Mouse (Mus musculus) lung, postnatal 0 days (tissue): ENCODE results near the gene Mboat7. TPM values are rescaled to one million over a fixed set of nuclear protein-coding genes. Genes with fewer than 3 reads are reported as not detected.

Experiments used
- ATAC-seq: fragments of 200-750 bp; cut with Nextera tagmentation; 2 replicates; pipeline ENCODE4 v1.8.0; 2017; ENCODE audit warnings: moderate library complexity
- DNase-seq: peaks from one replicate; pipeline ENCODE4 v3.0.0-alpha.2; 2016; ENCODE audit warnings: low spot score
- H3K27ac ChIP-seq: fragments of 300-500 bp; sonication (generic); 2 replicates; pipeline ENCODE4 v1.5.1; 2014; ENCODE audit warnings: antibody characterized with exemption, mild to moderate bottlenecking, low read length, mixed read lengths
- H3K27me3 ChIP-seq: fragments of 300-500 bp; sonication (generic); replicated peaks from 2 replicates; pipeline ENCODE4 v1.6.1; 2014; ENCODE audit warnings: low read length, mixed read lengths; ENCODE audit not compliant: insufficient read depth
- H3K36me3 ChIP-seq: fragments of 300-500 bp; sonication (generic); 2 replicates; pipeline ENCODE4 v1.6.1; 2014; ENCODE audit warnings: low read length, mixed read lengths; ENCODE audit not compliant: insufficient read depth
- H3K4me1 ChIP-seq: fragments of 300-500 bp; sonication (generic); 2 replicates; pipeline ENCODE4 v1.6.1; 2014; ENCODE audit warnings: antibody characterized with exemption, low read depth, low read length, mixed read lengths; ENCODE audit not compliant: insufficient read depth
- H3K4me2 ChIP-seq: fragments of 300-500 bp; sonication (generic); replicated peaks from 2 replicates; pipeline ENCODE4 v1.6.1; 2014; ENCODE audit warnings: low read depth, mild to moderate bottlenecking, low read length, moderate library complexity, mixed read lengths
- H3K4me3 ChIP-seq: fragments of 300-500 bp; sonication (generic); 2 replicates; pipeline ENCODE4 v1.5.1; 2014; ENCODE audit warnings: low read depth, low read length
- H3K9ac ChIP-seq: fragments of 300-500 bp; sonication (generic); replicated peaks from 2 replicates; pipeline ENCODE4 v1.6.1; 2014; ENCODE audit warnings: low read depth, mild to moderate bottlenecking
- H3K9me3 ChIP-seq: fragments of 300-500 bp; sonication (generic); 2 replicates; pipeline ENCODE4 v1.6.1; 2016; ENCODE audit warnings: low read length, mixed read lengths
- CTCF ChIP-seq: IDR thresholded peaks from 2 replicates; pipeline ENCODE4 v1.5.1; 2016; ENCODE audit warnings: antibody characterized with exemption, mild to moderate bottlenecking
- EP300 ChIP-seq: IDR thresholded peaks from 2 replicates; pipeline ENCODE4 v1.6.1; 2016; ENCODE audit warnings: antibody characterized with exemption, mild to moderate bottlenecking, control low read depth
- WGBS: fragments of 180-500 bp; shearing (Covaris S2); extraction: QIAGEN DNeasy Blood & Tissue Kit; methylation state at CpG from one replicate; pipeline ENCODE4 v1.1.7; 2014; 5-methylcytosine and 5-hydroxymethylcytosine counted together
- microRNA-seq: library from miRNA; unstranded; fragments of <30 nt; microRNA quantifications from one replicate; pipeline ENCODE4, GENCODE M21; 2016
- polyA plus RNA-seq: library from polyadenylated mRNA; unstranded; fragments of >200 nt; fragmentation: Nextera tagmentation; extraction: Ambion mirVana; gene quantifications from 2 replicates; pipeline ENCODE4 v1.2.1, GENCODE M21; 2015

The Mboat7 gene
- polyA plus RNA-seq, 1 experiment from 2014 or later = 39.1 TPM

- Histone ChIP-seq H3K4me1 (peaks cover 11% of the 10 kb centered on the region; the same call in 1 of the 2 replicates), H3K9me3 (no peaks in the 10 kb centered on the region), H3K9ac (peak overlapping the region; percentile 69), H3K27me3 (no peaks in the 10 kb centered on the region), H3K4me3 (peak overlapping the region; percentile 65), H3K27ac (peak overlapping the region; percentile 94), H3K36me3 (no peaks in the 10 kb centered on the region), H3K4me2 (peak overlapping the region; percentile 76)
- ATAC-seq = no peak
- DNase-seq = no peak
- 27% methylated on average over 4 of the region's 4 CpGs for WGBS
- TF ChIP-seq EP300 (no peak), CTCF (no peak)
Observed at GRCm38 (mm10) chr7:3629030-3629429, 64.3 kb downstream of the Mboat7 start.

Small RNA genes within 50 kb of the gene (microRNA-seq; reads per million reads assigned to microRNA genes)
- gene Mir3572 = 1.5 reads per million

Other genes with a start within 250 kb of the Mboat7 start
- gene Tarm1, start 190.9 kb downstream of the Mboat7 start, polyA plus RNA-seq = 0.10 and 0.36 TPM in 2 replicates
- 0.11 and 0.14 TPM in 2 replicates for gene Oscar, start 77.4 kb downstream of the Mboat7 start, polyA plus RNA-seq
- 443 and 505 TPM in 2 replicates for gene Ndufa3, start 76.2 kb downstream of the Mboat7 start, polyA plus RNA-seq
- 16.3 and 16.7 TPM in 2 replicates for gene Tfpt, start 63.6 kb downstream of the Mboat7 start, polyA plus RNA-seq
- 36.6 and 39.0 TPM in 2 replicates for gene Prpf31, start 63.5 kb downstream of the Mboat7 start, polyA plus RNA-seq
- 23.9 and 24.4 TPM in 2 replicates for gene Cnot3, start 48.3 kb downstream of the Mboat7 start, polyA plus RNA-seq
- gene Leng1, start 27.7 kb downstream of the Mboat7 start, polyA plus RNA-seq = 16.0 and 16.4 TPM in 2 replicates
- 60.3 and 69.0 TPM in 2 replicates for gene Tmc4, start 16.0 kb downstream of the Mboat7 start, polyA plus RNA-seq
- 155 and 158 TPM in 2 replicates for gene Tsen34, start 660 bp downstream of the Mboat7 start, polyA plus RNA-seq
- gene Rps9, start 10.5 kb upstream of the Mboat7 start, polyA plus RNA-seq = 1,058 and 1,064 TPM in 2 replicates
- 4.7 and 5.3 TPM in 2 replicates for gene Pirb, start 26.9 kb upstream of the Mboat7 start, polyA plus RNA-seq
- gene Gm15448, start 132.2 kb upstream of the Mboat7 start, polyA plus RNA-seq = 0.25 and 0.41 TPM in 2 replicates
- gene Pira2, start 151.5 kb upstream of the Mboat7 start, polyA plus RNA-seq = 2.2 and 2.4 TPM in 2 replicates
- 1.3 and 1.6 TPM in 2 replicates for gene Gm14548, start 204.6 kb upstream of the Mboat7 start, polyA plus RNA-seq
- 1.2 and 1.6 TPM in 2 replicates for gene Lilra6, start 222.0 kb upstream of the Mboat7 start, polyA plus RNA-seq